Mouse (Mus musculus): ENCODE measurements around the gene Pde1c.
A peak's percentile ranks its signal among the peaks of the same experiment; 100 is the strongest.
"Not testable (repeated sequence)": the region's sequence is repeated elsewhere in the genome, so short reads cannot be mapped to it uniquely, and the experiment has no call there.

The Pde1c gene

DNA sequence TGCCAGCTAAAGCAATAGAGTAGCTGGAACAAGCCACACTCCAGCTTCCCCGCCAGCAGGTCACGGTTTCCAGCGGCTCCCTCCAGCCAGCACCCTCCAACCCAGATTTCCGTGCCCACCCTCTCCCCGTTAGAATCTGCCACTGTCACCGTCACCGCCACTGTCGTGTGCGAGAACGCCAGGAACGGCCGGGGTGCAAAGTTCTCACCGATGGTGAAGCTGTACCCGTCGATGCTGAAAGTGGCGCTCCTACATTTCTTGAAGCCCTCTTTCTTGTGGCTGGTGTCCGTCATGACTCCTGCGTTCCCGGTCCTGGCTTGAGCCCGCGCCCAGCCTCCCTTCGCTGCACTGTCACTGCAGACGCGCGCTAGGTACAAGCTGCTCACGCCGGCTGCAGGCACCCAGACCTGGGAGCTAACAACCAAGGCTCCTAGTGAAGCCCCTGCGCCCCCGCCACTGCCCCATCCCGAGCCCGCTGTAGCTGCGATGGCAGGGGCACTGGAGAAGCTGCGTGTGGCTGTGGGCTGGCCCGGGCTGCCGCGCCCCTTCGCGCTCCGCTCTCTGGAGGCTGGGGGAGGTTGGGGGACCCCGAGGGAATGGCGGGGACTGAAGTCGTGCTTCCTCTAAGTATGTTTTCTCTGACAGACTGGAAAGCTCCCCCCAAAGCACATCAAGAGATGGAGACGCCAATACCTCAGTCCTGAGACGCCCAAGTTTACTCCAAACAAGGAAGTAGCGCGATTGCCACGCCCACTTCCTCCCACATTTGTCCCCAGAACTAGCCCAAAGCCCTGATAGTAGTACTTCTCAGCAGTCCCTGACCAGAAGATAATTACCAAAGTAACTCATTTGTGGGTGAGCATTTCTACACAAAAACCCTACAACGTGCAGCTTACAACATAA, at the start of gene Pde1c:
TSS of gene Pde1c (minus strand) at position 634 of the 903 bp plus-strand sequence.
- no peak for DNase-seq (ENCODE audit: extremely low read depth, insufficient read length, low spot score)

DNA sequence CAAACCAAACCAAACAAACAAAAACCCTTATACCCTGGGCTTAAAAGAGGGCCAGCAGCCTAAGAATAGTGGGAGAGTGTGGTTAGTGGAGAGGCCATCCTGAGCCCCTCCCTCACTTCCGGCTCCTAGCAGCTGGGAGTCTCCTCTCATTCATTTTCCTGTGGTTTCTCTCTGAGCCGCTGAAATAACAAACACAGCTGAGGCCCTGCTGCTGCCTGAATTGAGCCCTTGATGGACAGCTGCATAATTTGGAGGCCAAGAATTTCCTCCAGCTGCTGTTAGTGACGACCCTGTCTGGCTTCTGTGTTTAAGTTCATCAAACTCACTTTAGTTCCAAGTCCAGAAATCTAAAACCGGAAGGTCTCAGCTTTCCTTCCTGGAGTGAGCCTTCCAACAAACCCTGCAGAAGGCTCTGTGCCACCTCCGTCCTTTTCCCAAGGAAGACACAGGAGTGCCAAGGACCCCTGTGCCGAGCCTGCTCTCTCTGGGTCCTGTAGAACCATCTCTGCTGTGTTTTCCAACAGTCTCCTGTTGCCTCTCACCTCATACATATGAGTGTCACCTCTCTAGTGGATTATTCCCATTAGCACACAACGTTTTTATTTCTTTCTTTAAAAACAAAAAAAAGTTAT, 48.2 kb upstream of the Pde1c start:
- peak; percentile 13 for DNase-seq (ENCODE audit: extremely low read depth, insufficient read length, low spot score)

DNA sequence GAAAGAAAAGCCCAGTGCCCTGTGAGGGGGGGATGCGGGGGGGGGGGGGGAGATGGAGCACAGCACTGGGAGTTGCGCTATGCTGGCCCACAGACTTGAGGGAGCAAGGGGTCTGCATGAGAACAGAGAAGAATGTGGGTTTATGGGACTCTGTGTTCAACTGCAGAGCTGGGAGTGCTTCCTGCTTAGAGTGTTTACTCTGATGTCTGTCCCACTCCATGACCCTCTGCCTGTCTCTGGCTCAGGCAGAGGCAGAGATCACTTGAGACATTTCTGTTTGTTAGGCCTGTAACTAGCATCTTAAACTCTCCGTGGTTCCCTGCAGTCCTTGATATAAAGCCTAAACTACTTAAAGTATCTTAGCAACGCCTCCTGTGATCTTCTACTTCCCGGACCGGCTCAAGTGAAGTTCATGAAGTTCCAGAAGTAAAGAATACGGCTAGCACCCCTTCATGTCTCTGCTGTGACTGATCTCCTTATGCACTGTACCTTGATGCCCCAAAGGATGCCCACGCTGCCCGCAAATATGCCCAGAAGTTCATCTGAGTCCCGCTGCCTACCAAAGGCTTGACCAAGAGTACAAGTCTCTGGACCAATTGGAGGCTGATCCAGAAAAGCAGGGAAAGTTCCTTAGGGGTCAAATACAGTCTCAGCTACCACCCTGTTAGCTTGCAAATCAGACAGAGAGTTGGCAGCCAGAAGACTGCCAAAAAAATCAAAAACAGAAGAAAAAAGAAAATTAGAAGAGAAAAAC, 47.5 kb upstream of the Pde1c start:
- DNase-seq (ENCODE audit: extremely low read depth, insufficient read length, low spot score) = no peak

DNA sequence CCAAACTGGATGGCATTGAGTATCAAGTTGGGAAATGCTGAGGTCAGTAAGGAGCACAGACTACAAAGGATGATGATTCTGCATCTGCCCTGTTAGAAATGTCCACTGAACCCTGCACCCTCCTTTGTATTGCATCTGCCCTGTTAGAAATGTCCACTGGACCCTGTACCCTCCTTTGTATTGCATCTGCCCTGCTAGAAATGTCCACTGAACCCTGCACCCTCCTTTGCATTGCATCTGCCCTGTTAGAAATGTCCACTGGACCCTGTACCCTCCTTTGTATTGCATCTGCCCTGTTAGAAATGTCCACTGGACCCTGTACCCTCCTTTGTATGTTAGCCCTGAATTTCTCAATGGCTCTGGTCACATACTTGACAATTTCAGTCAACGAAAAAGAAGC, 40.6 kb upstream of the Pde1c start:
- DNase-seq (ENCODE audit: extremely low read depth, insufficient read length, low spot score) = not testable (repeated sequence)

DNA sequence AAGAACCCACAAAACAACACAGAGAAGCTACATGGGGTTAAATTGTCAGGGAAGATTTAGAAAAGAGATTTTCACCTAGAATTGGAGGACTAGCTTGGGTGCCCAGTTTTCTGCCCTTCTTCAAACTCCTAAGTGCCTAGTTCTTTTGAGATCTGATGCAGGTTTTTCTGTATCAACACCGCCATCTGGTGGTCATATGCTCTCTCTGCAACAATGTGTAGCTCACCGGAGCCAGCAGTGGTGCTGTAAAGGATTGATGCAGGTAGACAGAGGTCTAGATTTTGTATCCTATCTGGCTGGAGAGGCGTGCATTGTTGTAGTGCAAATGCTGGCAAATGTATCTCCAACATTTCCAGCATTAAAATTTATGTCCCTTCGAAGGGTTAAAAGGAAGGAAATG, 39.4 kb upstream of the Pde1c start:
- DNase-seq (ENCODE audit: extremely low read depth, insufficient read length, low spot score) = no peak

DNA sequence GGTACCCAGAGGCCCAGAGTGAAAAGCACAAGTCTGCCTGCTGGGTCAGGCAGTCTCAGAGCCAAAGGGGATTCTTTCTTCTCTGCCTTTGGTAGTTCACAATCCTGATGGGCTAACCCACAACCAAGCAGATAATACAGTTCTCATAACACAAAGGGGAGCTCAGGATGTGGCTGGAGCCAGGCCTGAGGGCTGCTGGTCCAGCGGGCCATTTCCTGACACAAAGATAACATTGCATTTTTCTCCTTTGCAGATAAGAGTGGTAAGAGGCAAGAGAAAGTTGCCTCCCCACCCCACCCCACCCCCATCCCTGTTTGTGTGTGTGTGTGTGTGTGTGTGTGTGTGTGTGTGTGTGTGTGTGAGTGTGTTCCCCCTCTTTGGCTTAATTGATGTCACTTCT, 10.7 kb upstream of the Pde1c start:
- DNase-seq (ENCODE audit: extremely low read depth, insufficient read length, low spot score) = no peak

DNA sequence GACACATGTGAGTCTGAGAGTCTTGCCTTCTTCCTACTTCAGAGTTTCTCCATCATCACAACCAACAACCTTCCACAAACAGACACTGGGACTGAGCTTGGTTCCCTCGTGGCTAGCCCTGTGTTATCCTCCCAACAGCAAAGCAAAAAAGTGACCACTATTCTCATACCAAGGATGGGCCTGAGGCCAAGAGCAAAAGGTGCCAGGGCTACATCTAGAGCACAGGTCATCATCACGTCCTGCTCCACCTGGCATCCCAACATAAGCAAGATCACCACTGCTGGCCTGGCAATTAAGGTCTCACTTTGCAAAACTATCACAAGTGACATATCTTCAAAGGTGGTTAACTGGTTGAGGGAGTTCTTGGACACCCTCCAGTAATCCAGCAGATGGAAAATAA, 8.0 kb downstream of the Pde1c start:
- no peak for DNase-seq (ENCODE audit: extremely low read depth, insufficient read length, low spot score)

DNA sequence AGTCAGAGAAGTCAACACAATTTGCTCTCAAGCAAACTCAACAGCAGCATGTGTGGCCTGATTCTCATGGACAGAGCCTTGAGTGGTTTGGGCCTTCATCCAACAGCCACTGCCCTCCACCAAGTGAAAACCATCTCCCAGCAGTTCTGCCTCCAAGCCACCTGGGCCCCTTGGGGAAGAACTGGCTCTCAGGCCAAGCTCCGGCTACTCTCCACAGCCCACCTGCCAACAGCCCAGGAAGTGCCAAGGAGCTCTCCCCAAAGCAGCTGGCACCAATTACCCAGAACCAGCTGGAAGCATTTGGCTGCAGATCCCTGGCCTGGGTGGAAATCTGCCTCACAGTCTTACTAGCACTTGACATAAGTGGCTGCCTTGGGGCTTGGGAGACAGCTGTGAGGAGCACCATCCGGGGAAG, 8.4 kb downstream of the Pde1c start:
- DNase-seq (ENCODE audit: extremely low read depth, insufficient read length, low spot score) = no peak

DNA sequence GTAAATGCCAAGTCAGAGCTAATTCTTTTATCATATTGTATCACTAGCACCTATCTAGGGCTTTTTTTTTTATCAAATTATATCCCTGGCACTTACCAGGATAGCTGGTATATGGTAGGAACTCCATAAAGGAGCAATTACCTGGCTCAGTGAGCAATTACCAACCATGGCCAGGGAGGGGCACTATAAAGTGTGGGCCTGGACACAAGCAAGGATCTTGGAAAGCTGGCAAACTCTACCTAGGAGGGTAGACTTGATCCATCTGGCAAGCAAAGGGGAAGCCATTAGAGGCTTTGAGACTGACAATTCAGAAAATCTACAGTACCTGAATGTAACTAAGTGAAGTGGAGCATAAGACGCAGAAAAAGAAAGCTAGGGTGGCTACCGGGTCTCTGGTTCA, 10.2 kb downstream of the Pde1c start:
- DNase-seq (ENCODE audit: extremely low read depth, insufficient read length, low spot score) = no peak

DNA sequence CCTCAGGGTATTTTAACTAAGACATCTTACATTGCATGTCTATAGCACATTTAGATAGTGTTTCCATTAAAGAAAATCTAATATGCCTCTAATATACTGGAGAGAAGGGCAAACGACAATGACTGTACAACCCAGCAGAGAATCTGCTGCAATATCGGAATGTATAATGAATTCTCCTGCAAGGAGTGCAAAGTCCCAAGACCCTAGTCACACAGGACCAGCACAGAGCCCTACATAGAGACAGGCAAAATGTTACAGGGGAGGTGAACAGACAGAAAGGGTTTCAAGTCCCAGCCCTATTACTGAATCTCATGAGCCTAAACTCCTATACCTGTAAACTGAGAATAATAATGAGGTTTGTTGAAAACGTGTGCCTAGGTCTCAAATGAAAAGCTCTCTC, 13.1 kb downstream of the Pde1c start:
- no peak for DNase-seq (ENCODE audit: extremely low read depth, insufficient read length, low spot score)

DNA sequence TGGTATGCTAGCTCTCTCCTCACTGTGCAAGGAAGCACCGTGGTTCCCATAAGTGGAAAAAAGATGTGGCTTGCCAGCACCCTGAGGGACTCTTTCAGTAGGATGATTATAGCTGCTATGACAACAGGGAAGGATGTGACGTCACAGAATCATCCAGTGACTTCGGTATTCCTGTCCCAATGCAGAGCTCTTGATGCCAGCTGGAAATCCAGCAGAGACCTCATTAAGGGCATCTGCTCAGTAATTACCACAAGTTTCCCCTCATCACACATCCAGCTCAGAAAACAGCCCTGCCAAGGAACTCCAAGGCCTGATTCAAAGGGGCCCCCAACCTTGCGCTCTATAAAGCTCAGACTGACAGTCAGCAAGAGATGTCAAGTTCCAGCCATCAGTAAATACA, 13.5 kb downstream of the Pde1c start:
- no peak for DNase-seq (ENCODE audit: extremely low read depth, insufficient read length, low spot score)

DNA sequence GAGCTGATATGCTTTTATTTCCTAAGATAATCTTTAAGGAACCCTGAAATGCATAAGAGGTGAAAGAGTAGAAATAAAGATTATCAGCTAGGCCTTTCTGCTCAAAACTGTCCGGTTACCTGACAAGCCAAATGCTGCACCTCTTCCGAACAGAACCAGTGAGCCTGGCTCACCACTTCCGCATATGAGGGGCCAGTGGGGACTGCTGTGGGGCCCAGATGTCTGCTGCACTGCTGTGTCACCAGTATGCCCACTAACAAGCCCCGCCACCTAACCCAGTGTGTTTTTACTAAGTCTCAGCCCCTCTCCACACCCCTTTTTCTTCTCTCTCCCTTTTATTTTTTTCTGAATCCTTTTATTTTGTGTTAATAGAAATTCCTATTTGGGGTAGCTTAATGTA, 17.9 kb downstream of the Pde1c start:
- no peak for DNase-seq (ENCODE audit: extremely low read depth, insufficient read length, low spot score)

DNA sequence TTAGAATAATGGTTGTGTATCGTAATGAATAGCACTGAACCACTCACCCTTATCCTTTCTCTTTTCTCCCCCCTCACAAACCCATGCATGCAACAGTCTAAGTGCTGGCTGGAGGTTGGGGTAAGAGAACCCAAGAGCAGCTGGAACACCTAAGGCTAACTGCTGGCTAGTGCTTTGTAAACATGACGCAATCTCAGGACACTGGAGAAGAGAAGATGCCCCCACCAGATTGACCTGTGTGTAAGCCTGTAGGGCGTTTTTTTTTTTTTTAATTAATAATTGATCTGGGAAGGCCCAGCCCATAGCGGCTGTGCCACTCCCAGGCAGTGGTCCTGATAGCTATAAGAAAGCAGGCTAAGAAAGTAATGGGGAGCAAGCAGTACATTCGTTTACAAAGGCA, 28.7 kb downstream of the Pde1c start:
- DNase-seq (ENCODE audit: extremely low read depth, insufficient read length, low spot score) = no peak

DNA sequence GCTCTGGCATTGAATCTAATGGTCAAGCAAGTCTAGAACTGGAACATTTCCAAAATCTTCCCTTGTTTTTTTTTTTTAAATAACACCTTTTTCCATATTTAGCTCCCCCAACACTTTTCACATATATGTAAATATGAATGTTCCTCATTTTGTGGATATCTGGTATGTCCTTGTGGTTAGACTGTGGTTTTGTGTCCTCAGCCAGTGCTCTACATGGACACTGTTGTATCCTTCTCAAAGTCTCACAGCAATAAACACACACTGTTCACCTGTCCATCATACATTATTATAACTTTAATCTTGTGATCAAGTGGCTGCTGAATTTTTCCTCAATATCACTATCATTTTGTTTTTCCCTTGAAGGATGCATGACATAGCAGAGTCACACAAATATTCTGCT, 34.2 kb downstream of the Pde1c start:
- no peak for DNase-seq (ENCODE audit: extremely low read depth, insufficient read length, low spot score)

DNA sequence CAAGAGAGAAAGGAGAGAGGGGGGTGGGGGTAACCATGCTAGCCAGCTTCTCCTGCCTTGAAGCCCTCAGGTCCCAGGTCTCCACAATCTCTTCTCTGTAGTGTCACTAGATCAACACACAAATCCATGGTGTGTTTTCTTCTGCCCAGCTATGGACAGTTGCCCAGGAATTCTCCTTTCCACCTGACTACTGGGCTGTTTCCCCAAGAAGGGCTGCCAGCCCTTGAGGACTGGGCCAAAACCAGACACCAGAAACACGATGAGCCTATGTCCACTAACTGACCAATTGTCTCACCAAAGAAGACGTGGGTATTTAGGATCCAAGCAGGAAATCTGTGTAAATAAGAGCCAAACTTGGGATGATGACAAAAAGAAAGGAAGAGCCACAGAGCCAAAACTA, 36.6 kb downstream of the Pde1c start:
- no peak for DNase-seq (ENCODE audit: extremely low read depth, insufficient read length, low spot score)

DNA sequence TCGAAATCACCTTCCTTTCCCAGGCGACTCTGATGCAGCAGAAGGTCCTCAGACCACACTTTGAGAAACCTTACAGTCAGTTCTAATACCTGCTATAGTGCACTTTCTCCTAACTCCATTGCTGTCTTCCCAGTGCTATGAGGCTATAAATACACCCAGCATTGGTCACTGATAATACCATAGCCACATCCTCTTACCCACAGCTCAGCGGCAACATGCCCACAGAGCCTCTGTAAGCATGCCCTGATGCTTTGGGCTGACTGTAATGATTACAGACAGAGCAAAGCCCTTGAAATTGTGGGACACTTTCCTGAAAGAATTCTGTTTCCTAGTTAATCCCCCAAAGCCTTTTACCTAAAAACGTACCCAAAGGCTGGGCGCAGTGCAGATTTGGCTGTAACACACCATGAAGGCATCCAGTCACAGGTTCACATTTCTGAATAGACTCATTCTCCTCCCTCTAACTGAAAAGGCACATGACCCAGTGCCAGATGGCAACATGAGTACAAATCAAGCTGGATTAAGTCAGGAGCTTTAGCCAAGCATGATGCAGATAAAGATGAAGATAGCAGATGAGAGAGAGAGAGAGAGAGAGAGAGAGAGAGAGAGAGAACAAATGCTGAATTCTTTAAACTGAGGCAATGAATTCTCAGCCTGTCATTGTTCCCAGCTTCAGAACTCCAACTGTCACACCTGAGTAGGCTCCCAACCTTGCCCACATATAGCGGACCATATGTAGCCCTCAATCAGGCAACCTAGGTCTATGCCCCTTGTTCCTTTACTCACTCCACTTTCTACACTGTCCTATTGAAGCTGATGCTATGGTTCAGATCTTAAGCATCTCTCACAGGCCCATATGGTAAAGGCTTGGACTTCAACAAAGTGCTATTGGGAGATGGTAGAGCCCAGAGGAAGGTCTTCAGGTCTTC, 44.7 kb downstream of the Pde1c start:
- no peak for DNase-seq (ENCODE audit: extremely low read depth, insufficient read length, low spot score)

DNA sequence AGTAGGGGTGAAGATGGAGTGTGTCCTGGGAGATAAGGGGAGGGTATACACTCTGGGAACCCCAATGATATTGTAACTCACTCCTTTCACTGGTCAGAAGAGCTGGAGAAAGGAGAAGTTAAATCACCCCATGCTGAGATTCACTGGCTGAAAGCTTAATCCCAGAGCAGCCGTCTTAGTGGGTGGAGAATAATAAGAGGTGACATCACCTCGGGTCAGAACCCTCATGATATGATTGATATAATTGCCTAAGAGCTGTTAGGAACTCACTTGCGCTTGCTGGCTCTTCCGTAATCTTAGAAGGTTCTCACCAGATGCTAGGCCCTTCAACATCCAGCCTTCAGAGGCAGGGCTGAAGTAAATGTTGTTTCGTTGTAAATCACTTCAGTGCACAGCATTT, 79.7 kb downstream of the Pde1c start:
- DNase-seq (ENCODE audit: extremely low read depth, insufficient read length, low spot score) = no peak

DNA sequence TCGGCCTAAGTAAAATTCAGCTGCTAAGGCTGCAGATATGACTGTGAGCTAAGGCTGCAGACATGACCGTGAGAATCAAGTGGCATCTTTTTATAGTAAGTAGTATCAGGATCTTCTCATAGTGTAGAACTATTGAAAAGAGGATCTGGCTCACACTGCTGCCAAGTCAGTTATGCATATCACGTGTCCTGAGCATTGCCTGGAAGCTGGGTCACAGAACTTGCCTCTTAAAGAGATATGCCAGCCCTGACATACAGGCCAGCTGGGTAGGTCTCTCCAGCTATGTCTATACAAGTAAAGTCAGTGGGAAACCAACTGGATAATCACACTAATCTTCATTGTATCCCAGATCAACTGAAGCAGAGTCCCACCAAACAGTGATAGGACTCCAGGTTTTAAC, 83.8 kb downstream of the Pde1c start:
- DNase-seq (ENCODE audit: extremely low read depth, insufficient read length, low spot score) = no peak

DNA sequence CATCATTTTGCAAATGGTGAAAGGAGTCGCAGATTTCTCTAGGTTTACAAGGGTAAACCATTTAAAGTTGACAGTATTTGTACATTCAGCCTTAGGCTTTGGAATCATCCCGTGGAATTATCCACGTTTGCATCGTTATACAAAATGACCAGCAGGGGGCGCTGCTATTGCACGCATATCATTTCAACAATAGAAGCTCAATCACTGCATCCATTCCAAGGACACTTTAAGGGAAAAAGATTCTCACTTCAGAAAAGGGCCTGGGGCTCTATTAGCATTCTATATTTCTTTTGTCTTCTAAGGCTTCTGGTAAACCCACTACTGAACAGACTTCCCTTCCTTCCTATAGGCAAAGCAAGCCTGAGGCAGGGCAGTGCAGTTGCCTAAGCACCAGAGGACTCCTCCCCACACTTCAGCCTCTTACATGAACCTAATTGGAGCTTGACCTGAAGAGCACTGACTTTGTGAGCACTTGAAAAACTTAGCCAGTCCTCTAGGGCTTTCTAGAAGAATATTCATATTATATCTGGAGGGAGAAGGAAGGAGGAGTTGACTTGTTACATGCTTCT, 87.9 kb downstream of the Pde1c start:
- DNase-seq (ENCODE audit: extremely low read depth, insufficient read length, low spot score) = peak; percentile 1

DNA sequence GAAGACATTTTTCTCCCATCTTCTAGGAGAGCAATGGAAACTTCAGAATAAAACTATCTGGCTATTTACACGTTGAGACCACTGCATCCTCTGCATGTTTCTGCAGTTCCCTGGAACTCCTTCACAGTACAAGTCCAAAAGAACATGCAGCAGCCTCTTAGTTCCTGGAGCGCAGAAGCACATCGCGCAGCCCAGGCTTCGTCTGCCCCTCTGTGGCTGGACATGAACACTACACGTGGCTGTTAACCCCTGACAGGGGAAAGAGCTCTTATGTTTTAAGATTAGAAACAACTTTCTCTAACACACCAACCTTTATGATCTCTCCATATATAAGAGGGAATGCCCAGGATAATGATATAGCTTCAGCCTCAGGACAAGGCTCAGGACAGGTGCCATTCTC, 92.3 kb downstream of the Pde1c start:
- DNase-seq (ENCODE audit: extremely low read depth, insufficient read length, low spot score) = no peak
